Mouse (Mus musculus): ENCODE measurements around the gene Acadvl. TPM values are rescaled to one million over a fixed set of nuclear protein-coding genes. Genes with fewer than 3 reads are reported as not detected.

Gene Acadvl
- polyA plus RNA-seq, 2 experiments = 40.6 to 84.1 TPM

DNA sequence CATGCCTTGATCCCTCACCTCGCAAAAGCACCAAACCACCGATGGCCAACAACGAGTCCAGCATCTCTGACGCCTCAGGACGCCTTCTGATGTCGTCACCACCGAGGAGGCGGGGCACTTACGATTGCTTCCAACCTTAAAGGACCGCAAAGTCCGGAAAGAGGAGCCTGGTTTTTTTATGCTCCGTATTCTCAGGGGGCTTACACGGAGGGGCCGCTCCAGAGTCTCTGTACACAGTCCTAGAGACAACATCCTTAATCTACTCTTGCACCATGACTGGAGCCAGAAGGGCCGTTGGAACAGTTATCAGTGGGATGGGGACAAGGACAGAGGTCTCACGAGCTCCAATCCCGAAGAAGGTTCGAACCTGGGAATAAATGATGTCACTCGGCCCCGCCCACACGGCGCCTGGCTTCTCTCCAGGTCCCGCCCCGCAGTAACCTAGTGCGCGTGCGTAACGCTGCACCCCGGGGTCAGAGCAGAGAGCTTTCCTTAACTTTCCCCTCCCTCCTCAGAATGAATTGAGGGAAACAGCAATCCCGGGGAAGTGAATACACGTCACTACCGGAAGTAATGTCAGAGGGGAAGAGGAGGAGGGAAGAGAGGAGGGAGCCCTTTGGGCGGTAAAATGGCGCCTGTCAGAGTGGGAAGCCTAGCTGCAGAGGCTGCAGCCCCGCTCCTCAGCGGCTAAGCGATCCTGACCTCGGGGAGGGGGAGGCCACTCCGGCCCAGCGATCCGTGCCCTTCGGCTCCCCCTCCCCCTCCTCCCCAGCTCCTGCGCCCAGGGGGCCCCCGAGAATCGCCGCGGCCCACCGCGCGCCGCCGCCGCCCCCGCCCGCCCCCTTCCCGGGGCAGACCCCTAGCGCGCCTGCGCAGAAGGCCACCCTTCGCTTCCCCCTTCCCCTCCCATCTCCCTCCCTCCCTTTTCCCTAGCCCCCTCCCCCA, 34.7 kb downstream of the Acadvl start:
- TF ChIP-seq CTCF (IDR thresholded peaks at IDR 0.05; ENCODE audit: low read depth) (no peak), EP300 (IDR thresholded peaks at IDR 0.05; ENCODE audit: low read depth) (peak; percentile 3; the same call in 1 of the 2 replicates)
- no peaks in the 10 kb centered on the region for H3K9me3 ChIP-seq (ENCODE audit: control insufficient read depth, low read length)
- H3K9ac ChIP-seq (replicated peaks) = peak overlapping the region; percentile 98
- ATAC-seq (ENCODE audit: insufficient read depth) (peak; percentile 91), DNase-seq (ENCODE audit: low read depth in 3 of 3, low spot score in 3 of 3) (peak; percentile 97 to 98 (median 97))
- peak overlapping the region; percentile 89 for H3K27ac ChIP-seq
- H3K27me3 ChIP-seq (ENCODE audit: control insufficient read depth, insufficient read depth, low read length) = no peaks in the 10 kb centered on the region
- peak overlapping the region; percentile 97 to 98 for H3K4me3 ChIP-seq (ENCODE audit: insufficient read depth in 1 of 2, low read depth in 2 of 2, low read length in 2 of 2)
- WGBS (ENCODE audit: insufficient replicate concordance) = under 1% methylated on average over 52 of the region's 60 CpGs
- peaks cover 15 to 18% of the 10 kb centered on the region in 2 experiments for H3K4me1 ChIP-seq (replicated peaks; ENCODE audit: control insufficient read depth in 2 of 2, insufficient read depth in 2 of 2, low read length in 1 of 2)
- H3K4me2 ChIP-seq (ENCODE audit: low read depth) = peak overlapping the region; percentile 95
- peaks cover 22% of the 10 kb centered on the region for H3K36me3 ChIP-seq (replicated peaks; ENCODE audit: control insufficient read depth, insufficient read depth, low read depth)

DNA sequence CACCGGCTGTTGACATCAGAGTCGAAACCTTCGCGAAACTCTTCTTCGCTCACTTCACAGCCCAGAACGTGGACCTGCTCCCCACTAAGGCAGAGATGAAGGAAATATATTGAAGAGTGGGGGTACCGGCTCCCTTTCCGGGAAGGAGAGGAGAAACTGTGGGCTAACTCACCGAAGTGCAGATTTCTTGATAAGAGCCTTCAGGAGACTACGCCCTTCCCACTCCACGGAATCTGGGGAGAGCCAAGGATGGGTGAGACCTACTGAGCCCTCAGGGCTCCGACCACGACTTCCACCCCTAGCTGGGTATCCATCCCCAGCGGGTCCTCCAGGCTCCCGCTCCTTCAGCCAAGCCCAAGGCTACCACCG, 35.4 kb downstream of the Acadvl start:
- WGBS (ENCODE audit: insufficient replicate concordance) = 2% methylated on average over 16 of the region's 16 CpGs
- no peaks in the 10 kb centered on the region for H3K27me3 ChIP-seq (ENCODE audit: control insufficient read depth, insufficient read depth, low read length)
- ATAC-seq (ENCODE audit: insufficient read depth) = peak; percentile 38
- peak overlapping the region; percentile 98 for H3K9ac ChIP-seq (replicated peaks)
- peak overlapping the region; percentile 97 to 98 for H3K4me3 ChIP-seq (ENCODE audit: insufficient read depth in 1 of 2, low read depth in 2 of 2, low read length in 2 of 2)
- TF ChIP-seq CTCF (IDR thresholded peaks at IDR 0.05; ENCODE audit: low read depth) (no peak), EP300 (IDR thresholded peaks at IDR 0.05; ENCODE audit: low read depth) (no peak)
- peak overlapping the region; percentile 95 for H3K4me2 ChIP-seq (ENCODE audit: low read depth)
- H3K9me3 ChIP-seq (ENCODE audit: control insufficient read depth, low read length) = no peaks in the 10 kb centered on the region
- peak overlapping the region; percentile 89 for H3K27ac ChIP-seq
- DNase-seq (ENCODE audit: low read depth in 3 of 3, low spot score in 3 of 3) = peak in 1 of 3 experiments; percentile 45
- H3K36me3 ChIP-seq (replicated peaks; ENCODE audit: control insufficient read depth, insufficient read depth, low read depth) = peaks cover 18% of the 10 kb centered on the region
- H3K4me1 ChIP-seq (replicated peaks; ENCODE audit: control insufficient read depth in 2 of 2, insufficient read depth in 2 of 2, low read length in 1 of 2) = peaks cover 15 to 18% of the 10 kb centered on the region in 2 experiments

DNA sequence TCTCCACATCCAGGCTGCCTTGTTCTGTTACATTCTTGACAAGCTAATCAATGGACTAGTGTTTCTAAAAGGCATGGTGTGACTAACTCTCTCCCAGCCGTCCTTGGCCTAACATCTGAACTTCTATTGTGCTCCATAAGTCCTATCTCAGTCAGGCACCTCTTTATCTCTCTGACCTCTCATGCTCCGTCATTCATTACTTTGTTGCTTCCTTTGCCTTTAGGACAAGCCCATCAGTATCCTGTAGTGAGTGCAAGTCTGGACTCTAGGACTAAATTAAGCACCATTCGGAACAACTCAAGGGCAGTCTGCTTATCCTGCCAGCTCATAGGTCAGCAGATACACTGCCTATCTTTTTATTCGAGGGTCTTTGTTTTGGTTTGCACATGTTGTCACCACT, 38.9 kb downstream of the Acadvl start:
- Histone ChIP-seq H3K27me3 (ENCODE audit: control insufficient read depth, insufficient read depth, low read length) (no peaks in the 10 kb centered on the region), H3K9ac (replicated peaks) (no peak overlapping the region), H3K4me2 (ENCODE audit: low read depth) (no peak overlapping the region), H3K27ac (no peak overlapping the region), H3K4me1 (replicated peaks; ENCODE audit: control insufficient read depth in 2 of 2, insufficient read depth in 2 of 2, low read length in 1 of 2) (peaks cover 0 to 5% of the 10 kb centered on the region in 2 experiments; a peak in 3 of 4 replicates), H3K9me3 (ENCODE audit: control insufficient read depth, low read length) (no peaks in the 10 kb centered on the region), H3K4me3 (ENCODE audit: insufficient read depth in 1 of 2, low read depth in 2 of 2, low read length in 2 of 2) (no peak overlapping the region), H3K36me3 (replicated peaks; ENCODE audit: control insufficient read depth, insufficient read depth, low read depth) (peaks cover 16% of the 10 kb centered on the region)
- WGBS (ENCODE audit: insufficient replicate concordance) = 57% methylated on average over 4 of the region's 4 CpGs
- ATAC-seq (ENCODE audit: insufficient read depth) (no peak), DNase-seq (ENCODE audit: low read depth in 3 of 3, low spot score in 3 of 3) (no peak)
- TF ChIP-seq EP300 (IDR thresholded peaks at IDR 0.05; ENCODE audit: low read depth) (no peak), CTCF (IDR thresholded peaks at IDR 0.05; ENCODE audit: low read depth) (no peak)

DNA sequence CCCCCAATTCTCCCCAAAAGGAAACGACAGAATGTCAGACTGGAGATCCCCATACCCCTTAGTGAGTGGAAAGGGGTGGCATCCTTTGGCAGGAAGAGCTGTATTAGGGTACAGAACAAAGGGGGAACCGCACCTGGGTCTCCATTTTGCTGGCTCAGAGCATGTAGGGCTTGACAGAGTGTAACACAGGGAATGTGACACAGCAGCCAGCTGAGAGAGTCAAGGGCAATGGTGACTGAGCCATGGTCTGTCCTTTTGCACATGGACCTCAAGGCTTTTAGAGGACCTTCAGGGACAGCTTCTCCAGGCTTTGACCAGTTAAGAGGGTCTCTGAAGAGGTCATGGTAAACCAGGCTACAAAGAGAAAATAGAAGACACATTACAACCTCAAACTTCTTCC, 40.3 kb downstream of the Acadvl start:
- Histone ChIP-seq H3K4me1 (replicated peaks; ENCODE audit: control insufficient read depth in 2 of 2, insufficient read depth in 2 of 2, low read length in 1 of 2) (peaks cover 0 to 5% of the 10 kb centered on the region in 2 experiments; a peak in 3 of 4 replicates), H3K27me3 (ENCODE audit: control insufficient read depth, insufficient read depth, low read length) (no peaks in the 10 kb centered on the region), H3K9me3 (ENCODE audit: control insufficient read depth, low read length) (no peaks in the 10 kb centered on the region), H3K36me3 (replicated peaks; ENCODE audit: control insufficient read depth, insufficient read depth, low read depth) (peaks cover 16% of the 10 kb centered on the region), H3K4me2 (ENCODE audit: low read depth) (no peak overlapping the region), H3K4me3 (ENCODE audit: insufficient read depth in 1 of 2, low read depth in 2 of 2, low read length in 2 of 2) (no peak overlapping the region), H3K9ac (replicated peaks) (no peak overlapping the region), H3K27ac (no peak overlapping the region)
- DNase-seq (ENCODE audit: low read depth in 3 of 3, low spot score in 3 of 3) = no peak
- TF ChIP-seq EP300 (IDR thresholded peaks at IDR 0.05; ENCODE audit: low read depth) (no peak), CTCF (IDR thresholded peaks at IDR 0.05; ENCODE audit: low read depth) (no peak)
- 63% methylated on average over 2 of the region's 2 CpGs for WGBS (ENCODE audit: insufficient replicate concordance)
- no peak for ATAC-seq (ENCODE audit: insufficient read depth)

DNA sequence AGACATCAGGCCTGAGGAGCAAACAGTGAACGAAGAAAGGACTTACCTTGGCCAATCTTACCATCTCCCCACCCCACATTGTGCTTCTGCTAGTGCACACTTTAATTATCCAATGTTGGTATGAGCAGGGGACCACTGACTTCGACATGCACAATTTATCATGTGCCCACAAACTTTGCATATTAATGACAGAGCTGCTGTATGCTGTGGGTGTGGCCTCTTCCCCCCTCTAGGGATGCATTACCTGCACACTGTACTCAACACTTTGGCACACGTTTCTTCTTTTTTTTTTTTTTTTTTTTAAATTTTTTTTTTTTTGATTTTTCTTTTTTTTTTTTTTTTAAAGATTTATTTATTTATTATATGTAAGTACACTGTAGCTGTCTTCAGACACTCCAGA, 44.4 kb downstream of the Acadvl start:
- H3K9me3 ChIP-seq (ENCODE audit: control insufficient read depth, low read length) = no peaks in the 10 kb centered on the region
- 62% methylated on average over 3 of the region's 3 CpGs for WGBS (ENCODE audit: insufficient replicate concordance)

More for the DNA sequence above, 44.4 kb downstream of the Acadvl start:
- no peak overlapping the region for H3K4me3 ChIP-seq (ENCODE audit: insufficient read depth in 1 of 2, low read depth in 2 of 2, low read length in 2 of 2)
- peaks cover 5 to 8% of the 10 kb centered on the region in 2 experiments; a peak in 2 of 4 replicates for H3K4me1 ChIP-seq (replicated peaks; ENCODE audit: control insufficient read depth in 2 of 2, insufficient read depth in 2 of 2, low read length in 1 of 2)
- no peak for ATAC-seq (ENCODE audit: insufficient read depth)
- TF ChIP-seq EP300 (IDR thresholded peaks at IDR 0.05; ENCODE audit: low read depth) (no peak), CTCF (IDR thresholded peaks at IDR 0.05; ENCODE audit: low read depth) (no peak)
- H3K27ac ChIP-seq = no peak overlapping the region
- H3K27me3 ChIP-seq (ENCODE audit: control insufficient read depth, insufficient read depth, low read length) = peaks cover 15% of the 10 kb centered on the region
- H3K4me2 ChIP-seq (ENCODE audit: low read depth) = no peak overlapping the region
- H3K9ac ChIP-seq (replicated peaks) = no peak overlapping the region
- peaks cover 16% of the 10 kb centered on the region for H3K36me3 ChIP-seq (replicated peaks; ENCODE audit: control insufficient read depth, insufficient read depth, low read depth)
- DNase-seq (ENCODE audit: low read depth in 3 of 3, low spot score in 3 of 3) = no peak
